Mouse (Mus musculus): ENCODE results near the gene Olfr978.
"Not testable (repeated sequence)": the region's sequence is repeated elsewhere in the genome, so short reads cannot be mapped to it uniquely, and the experiment has no call there.

Gene Olfr978

GRCm38 (mm10) chr9:39991813-39992212, at the start of gene Olfr978:
Gene Olfr978 (plus strand): TSS chr9:39992113.
- POLR2A ChIA-PET = no interaction called here
- CTCF ChIA-PET = no interaction called here

- CTCF ChIA-PET = no interaction called here
- POLR2A ChIA-PET = no interaction called here
Measured at GRCm38 (mm10) chr9:39951946-39952345, 40.0 kb upstream of the Olfr978 start, which contains the start of gene Olfr975. Gene Olfr975 (minus strand): TSS chr9:39952046.

- CTCF ChIA-PET, POLR2A ChIA-PET: not testable (repeated sequence)
Measured at GRCm38 (mm10) chr9:39961033-39961432, 30.9 kb upstream of the Olfr978 start, which contains the start of gene Olfr976. Gene Olfr976 (minus strand): TSS chr9:39961133.

GRCm38 (mm10) chr9:39976581-39977145, 15.2 kb upstream of the Olfr978 start:
- CTCF ChIA-PET = not testable (repeated sequence)
- POLR2A ChIA-PET = interaction anchor here in 3 of 4 experiments (0.7 to 1.1 kb wide), 5 partner anchors 25 to 265 kb away, joined by 3 to 5 read pairs (median 3); no protein-coding TSS in a partner anchor

- POLR2A ChIA-PET = no interaction called here
- CTCF ChIA-PET = interaction anchor here in 1 of 4 experiments (0.7 kb wide), 1 partner anchor 1088 kb away, joined by 3 read pairs; no protein-coding TSS in a partner anchor
Measured at GRCm38 (mm10) chr9:40003365-40003764, 11.5 kb downstream of the Olfr978 start, which contains the start of gene Olfr979. Gene Olfr979 (minus strand): TSS chr9:40003465.

- POLR2A ChIA-PET = no interaction called here
- CTCF ChIA-PET = no interaction called here
Measured at GRCm38 (mm10) chr9:40009482-40009881, 17.6 kb downstream of the Olfr978 start, which contains the start of gene Olfr980. Gene Olfr980 (minus strand): TSS chr9:40009582.

- ChIA-PET CTCF (interaction anchor here in 1 of 4 experiments (0.7 kb wide), 1 partner anchor 360 kb away, joined by 3 read pairs; no protein-coding TSS in a partner anchor), POLR2A (no interaction called here)
Measured at GRCm38 (mm10) chr9:40021164-40021563, 29.3 kb downstream of the Olfr978 start, which contains the start of gene Olfr981. Gene Olfr981 (plus strand): TSS chr9:40021464.
